Mouse (Mus musculus): ENCODE measurements around the gene Lrrc45. TPM values are rescaled to one million over a fixed set of nuclear protein-coding genes. Genes with fewer than 3 reads are reported as not detected.

The Lrrc45 gene
- total and polyA plus RNA-seq, 3 experiments = 11.7 to 31.3 (median 20.3) TPM

DNA sequence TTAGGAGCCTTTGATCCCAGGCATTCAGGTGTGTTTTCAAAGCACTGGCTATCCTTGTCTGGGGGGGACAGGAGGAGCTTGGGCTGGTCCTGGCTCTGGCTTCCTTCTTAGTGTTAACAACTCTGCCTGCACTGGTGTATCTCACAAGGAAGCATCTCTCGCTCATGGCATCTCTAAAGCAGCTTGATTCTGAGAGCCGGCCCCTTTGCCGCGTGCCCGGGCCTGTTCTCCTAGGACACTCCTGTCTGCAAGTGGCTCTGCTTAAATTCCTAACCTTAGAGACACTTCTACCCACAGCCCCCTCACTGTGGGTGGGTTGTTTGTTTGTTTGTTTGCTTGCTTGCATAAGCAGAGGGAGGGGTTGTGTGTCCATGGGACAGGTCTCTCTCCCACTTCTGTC lies 5.8 kb upstream of the Lrrc45 start:
- DNase-seq (ENCODE audit: extremely low read depth) = no peak
- Histone ChIP-seq H3K9ac (ENCODE audit: insufficient read depth, low read depth) (no peak overlapping the region), H3K36me3 (replicated peaks in 1 of 2; ENCODE audit: control insufficient read depth in 1 of 2, insufficient read depth in 1 of 2, low read length in 1 of 2) (peaks cover 39 to 88% of the 10 kb centered on the region in 2 experiments), H3K4me2 (ENCODE audit: insufficient read depth, low read depth, poor library complexity, severe bottlenecking) (0 out of 2 replicates have a peak overlapping the region, but pooled peaks have one; percentile 1), H3K4me3 (replicated peaks in 1 of 3; ENCODE audit: low read depth in 2 of 3, low read length in 2 of 3, poor library complexity in 1 of 3) (no peak overlapping the region), H3K4me1 (ENCODE audit: control insufficient read depth in 1 of 2, insufficient read depth in 2 of 2) (peaks cover 17 to 43% of the 10 kb centered on the region in 2 experiments), H3K27ac (ENCODE audit: insufficient read depth, low read depth) (no peak overlapping the region), H3K27me3 (replicated peaks) (no peaks in the 10 kb centered on the region), H3K9me3 (replicated peaks; ENCODE audit: low read length) (no peaks in the 10 kb centered on the region), H3K79me2 (replicated peaks; ENCODE audit: control insufficient read depth, extremely low read depth, insufficient read depth, poor library complexity, severe bottlenecking) (no peaks in the 10 kb centered on the region)
- in situ Hi-C loops (cut with MboI; ENCODE audit: low pct_ligation_motif_present, low pct_unique_long_range_greater_than_20kb, low sequenced_read_pairs) = no loop called here
- dilution Hi-C loops (cut with MboI; ENCODE audit: extremely low pct_ligation_motif_present, extremely low pct_unique_long_range_greater_than_20kb, low sequenced_read_pairs) = no loop called here
- TF ChIP-seq ETS1 (conservative IDR thresholded peaks at IDR 0.05; ENCODE audit: low read depth, low read length) (no peak), MAFK (IDR thresholded peaks at IDR 0.05; ENCODE audit: insufficient replicate concordance, low read length) (no peak), JUND (conservative IDR thresholded peaks at IDR 0.05; ENCODE audit: low read depth, low read length) (no peak), ZMIZ1 (IDR thresholded peaks at IDR 0.05; ENCODE audit: low read depth, low read length) (no peak), NRF1 (IDR thresholded peaks at IDR 0.05; ENCODE audit: low read depth, low read length) (no peak), SIN3A (IDR thresholded peaks at IDR 0.05; ENCODE audit: low read length) (no peak)

DNA sequence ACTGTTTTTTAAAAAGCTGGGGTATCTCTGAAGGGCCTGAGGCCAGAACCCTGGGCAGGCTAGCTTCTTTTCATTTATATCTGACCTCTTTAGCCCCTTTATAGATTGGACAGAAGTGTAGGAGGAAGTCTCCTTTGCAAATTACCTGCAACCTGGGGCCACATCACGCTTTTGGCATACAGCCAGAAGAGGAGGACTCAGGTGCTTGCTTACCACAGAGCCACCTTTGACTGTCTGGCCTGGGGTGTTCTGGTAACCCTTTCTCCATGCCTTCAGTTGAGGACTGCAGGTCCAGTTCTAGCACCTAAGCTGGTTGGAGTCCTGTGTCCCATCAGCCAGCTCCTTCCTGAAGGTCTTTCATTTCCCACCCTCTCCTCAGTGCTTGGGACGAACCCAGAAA lies 4.2 kb upstream of the Lrrc45 start:
- Histone ChIP-seq H3K79me2 (replicated peaks; ENCODE audit: control insufficient read depth, extremely low read depth, insufficient read depth, poor library complexity, severe bottlenecking) (no peaks in the 10 kb centered on the region), H3K27ac (ENCODE audit: insufficient read depth, low read depth) (no peak overlapping the region), H3K4me1 (ENCODE audit: control insufficient read depth in 1 of 2, insufficient read depth in 2 of 2) (peaks cover 17 to 47% of the 10 kb centered on the region in 2 experiments), H3K4me3 (replicated peaks in 1 of 3; ENCODE audit: low read depth in 2 of 3, low read length in 2 of 3, poor library complexity in 1 of 3) (no peak overlapping the region), H3K27me3 (replicated peaks) (no peaks in the 10 kb centered on the region), H3K9ac (ENCODE audit: insufficient read depth, low read depth) (no peak overlapping the region), H3K4me2 (ENCODE audit: insufficient read depth, low read depth, poor library complexity, severe bottlenecking) (no peak overlapping the region), H3K36me3 (replicated peaks in 1 of 2; ENCODE audit: control insufficient read depth in 1 of 2, insufficient read depth in 1 of 2, low read length in 1 of 2) (peaks cover 32 to 73% of the 10 kb centered on the region in 2 experiments), H3K9me3 (replicated peaks; ENCODE audit: low read length) (no peaks in the 10 kb centered on the region)
- in situ Hi-C loops (cut with MboI; ENCODE audit: low pct_ligation_motif_present, low pct_unique_long_range_greater_than_20kb, low sequenced_read_pairs) (no loop called here), dilution Hi-C loops (cut with MboI; ENCODE audit: extremely low pct_ligation_motif_present, extremely low pct_unique_long_range_greater_than_20kb, low sequenced_read_pairs) (no loop called here)
- TF ChIP-seq ZNF384 (IDR thresholded peaks at IDR 0.05; ENCODE audit: low read depth, low read length) (no peak), MXI1 (IDR thresholded peaks at IDR 0.05; ENCODE audit: low read depth, low read length) (no peak), SIN3A (IDR thresholded peaks at IDR 0.05; ENCODE audit: low read length) (no peak), MAX (IDR thresholded peaks at IDR 0.05; ENCODE audit: low read length) (no peak), KAT2A (IDR thresholded peaks at IDR 0.05; ENCODE audit: insufficient replicate concordance, low read length) (no peak), CHD1 (IDR thresholded peaks at IDR 0.05; ENCODE audit: low read depth, low read length) (no peak), ZKSCAN1 (IDR thresholded peaks at IDR 0.05; ENCODE audit: borderline replicate concordance, low read depth, low read length) (no peak), ZC3H11A (IDR thresholded peaks at IDR 0.05; ENCODE audit: low read depth, low read length) (no peak), USF1 (IDR thresholded peaks at IDR 0.05; ENCODE audit: low read depth, low read length) (no peak), POLR2AphosphoS2 (IDR thresholded peaks at IDR 0.05; ENCODE audit: low read depth, low read length) (no peak), ELF1 (IDR thresholded peaks at IDR 0.05; ENCODE audit: low read depth, low read length) (no peak), USF2 (conservative IDR thresholded peaks at IDR 0.05; ENCODE audit: low read depth, low read length) (no peak), MEF2A (IDR thresholded peaks at IDR 0.05; ENCODE audit: borderline replicate concordance, low read depth, low read length) (no peak), E2F4 (IDR thresholded peaks at IDR 0.05; ENCODE audit: insufficient replicate concordance, low read depth, low read length) (no peak), JUN (IDR thresholded peaks at IDR 0.05; ENCODE audit: insufficient read depth, low read depth, low read length) (no peak), NRF1 (IDR thresholded peaks at IDR 0.05; ENCODE audit: low read depth, low read length) (no peak), MYC (IDR thresholded peaks at IDR 0.05; ENCODE audit: low read depth, low read length) (no peak), TCF12 (IDR thresholded peaks at IDR 0.05; ENCODE audit: low read depth, low read length) (no peak), MAFK (IDR thresholded peaks at IDR 0.05; ENCODE audit: insufficient replicate concordance, low read length) (no peak)
- DNase-seq (ENCODE audit: extremely low read depth) = no peak
